Mouse (Mus musculus): ENCODE measurements around the gene Rad51ap1.

GRCm38 (mm10) chr6:126981539-126982234, 42.3 kb upstream of the Rad51ap1 start:
- no peak for TF ChIP-seq POLR2A (IDR thresholded peaks at IDR 0.05; ENCODE audit: extremely low read depth, insufficient read depth, low read length)
- TF ChIP-seq CTCF (IDR thresholded peaks at IDR 0.05; ENCODE audit: low read depth, low read length): no peak
